Mouse (Mus musculus): Measurements from ENCODE around the gene Dnah2. TPM values are rescaled to one million over a fixed set of nuclear protein-coding genes. Genes with fewer than 3 reads are reported as not detected.
A peak's percentile ranks its signal among the peaks of the same experiment; 100 is the strongest.

Gene Dnah2
- polyA plus RNA-seq, 1 experiment: 0.14 TPM

DNA sequence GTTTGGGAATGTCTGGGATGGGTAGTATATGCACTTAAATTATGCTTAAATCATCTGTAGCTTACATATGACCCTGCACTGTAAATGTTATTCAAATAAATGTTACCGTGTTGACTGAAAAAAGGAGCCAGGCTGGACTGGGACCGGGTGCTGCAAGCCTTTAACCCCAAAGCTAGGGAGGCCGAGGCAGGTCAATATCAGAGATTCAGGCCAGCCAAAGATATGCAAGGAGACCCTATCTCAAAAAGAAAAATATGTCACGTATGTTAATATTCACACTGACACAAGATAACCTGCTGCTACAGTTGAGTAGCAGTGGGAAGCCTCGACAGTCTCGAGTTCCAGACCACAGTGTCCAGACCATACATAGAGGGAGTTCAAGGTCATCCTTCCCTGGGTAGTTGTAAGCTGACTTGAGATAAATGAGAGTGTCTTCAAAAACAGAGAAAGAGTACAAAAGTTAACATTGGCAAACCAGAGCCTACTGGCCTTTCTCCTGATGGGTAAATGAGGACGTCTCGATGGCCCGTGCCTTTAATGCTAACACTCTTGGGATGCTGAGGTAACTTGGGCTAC is 33.4 kb upstream of the Dnah2 start:
- H3K27me3 ChIP-seq (ENCODE audit: control insufficient read depth, insufficient read depth, insufficient read length): no peaks in the 10 kb centered on the region
- peaks cover 79% of the 10 kb centered on the region for H3K79me3 ChIP-seq (ENCODE audit: low read depth)
- no peak for TF ChIP-seq USF1 (IDR thresholded peaks at IDR 0.05; ENCODE audit: low read depth)
- H3ac ChIP-seq (ENCODE audit: control insufficient read depth, insufficient read length, low read depth): no peak overlapping the region
- peaks cover 89% of the 10 kb centered on the region for H3K79me2 ChIP-seq (ENCODE audit: control insufficient read depth, insufficient read depth)
- peaks cover 56% of the 10 kb centered on the region for H3K36me3 ChIP-seq (ENCODE audit: control insufficient read depth, insufficient read depth)
- H3K4me3 ChIP-seq (ENCODE audit: insufficient read depth, poor library complexity, severe bottlenecking): peak overlapping the region; percentile 98

DNA sequence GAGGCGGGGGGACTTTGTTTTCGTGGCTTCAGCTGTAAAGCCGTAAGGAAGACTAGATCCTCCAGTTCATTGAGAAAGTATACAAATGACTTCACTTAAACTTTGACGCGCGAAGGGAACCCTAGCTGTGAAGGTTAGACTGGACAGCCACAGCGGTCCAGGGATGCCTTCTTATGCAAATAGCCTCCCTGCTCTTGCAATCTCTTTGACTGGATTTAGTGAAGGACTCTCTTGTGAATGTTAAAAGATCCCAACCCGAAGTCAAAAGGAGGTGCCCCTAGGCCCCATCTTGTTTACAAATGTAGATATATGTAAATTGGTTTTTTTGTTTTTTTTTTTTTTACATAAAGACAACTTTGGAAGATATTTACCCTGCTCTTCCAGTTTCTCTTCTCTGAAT is 32.9 kb upstream of the Dnah2 start:
- peak overlapping the region; percentile 44 for H3ac ChIP-seq (ENCODE audit: control insufficient read depth, insufficient read length, low read depth)
- peaks cover 84% of the 10 kb centered on the region for H3K79me3 ChIP-seq (ENCODE audit: low read depth)
- H3K4me3 ChIP-seq (ENCODE audit: insufficient read depth, poor library complexity, severe bottlenecking): peak overlapping the region; percentile 98
- no peaks in the 10 kb centered on the region for H3K27me3 ChIP-seq (ENCODE audit: control insufficient read depth, insufficient read depth, insufficient read length)
- peaks cover 57% of the 10 kb centered on the region for H3K36me3 ChIP-seq (ENCODE audit: control insufficient read depth, insufficient read depth)
- TF ChIP-seq MYOD1 (IDR thresholded peaks at IDR 0.05; ENCODE audit: control insufficient read depth, insufficient read length, low read depth) (no peak), CEBPB (IDR thresholded peaks at IDR 0.05; ENCODE audit: low read depth) (no peak), FOSL1 (IDR thresholded peaks at IDR 0.05; ENCODE audit: insufficient read depth, low read length, poor library complexity, severe bottlenecking) (no peak), USF1 (IDR thresholded peaks at IDR 0.05; ENCODE audit: low read depth) (no peak), CTCF (IDR thresholded peaks at IDR 0.05; ENCODE audit: control insufficient read depth, insufficient read depth, insufficient read length) (no peak), MAX (IDR thresholded peaks at IDR 0.05) (no peak), MYOG (IDR thresholded peaks at IDR 0.05; ENCODE audit: control insufficient read depth, extremely low read depth, insufficient read length) (no peak)
- peaks cover 89% of the 10 kb centered on the region for H3K79me2 ChIP-seq (ENCODE audit: control insufficient read depth, insufficient read depth)

DNA sequence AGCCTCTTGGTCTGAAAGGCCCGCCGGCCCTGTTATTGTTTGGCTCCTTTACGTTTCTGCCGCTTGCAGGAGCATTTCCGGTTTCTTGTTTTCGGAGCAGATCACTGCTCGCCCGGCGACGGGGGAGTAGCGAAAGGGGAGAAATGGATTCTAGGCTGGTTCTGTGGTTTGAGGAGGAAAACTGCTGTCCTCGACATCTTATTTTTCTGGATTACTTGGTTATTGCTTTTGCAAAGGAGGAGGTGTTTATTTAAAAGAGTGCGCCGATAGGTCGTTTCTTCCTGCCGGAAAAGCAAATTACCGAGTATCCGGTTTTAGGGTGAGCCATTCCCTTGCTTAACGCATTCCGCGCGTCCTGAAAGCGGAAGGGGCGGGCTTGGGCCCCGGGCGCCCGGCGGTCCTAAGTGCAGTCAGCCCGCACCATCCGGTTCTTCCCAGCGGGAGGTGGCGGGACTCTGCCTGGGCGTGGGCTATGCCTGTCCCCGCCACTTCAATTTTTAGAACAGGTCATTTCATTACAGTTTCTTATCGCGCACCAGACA is 32.3 kb upstream of the Dnah2 start:
- Histone ChIP-seq H3K36me3 (ENCODE audit: control insufficient read depth, insufficient read depth) (peaks cover 51% of the 10 kb centered on the region), H3ac (ENCODE audit: control insufficient read depth, insufficient read length, low read depth) (peak overlapping the region; percentile 64), H3K4me3 (ENCODE audit: insufficient read depth, poor library complexity, severe bottlenecking) (peak overlapping the region; percentile 98), H3K79me3 (ENCODE audit: low read depth) (peaks cover 79% of the 10 kb centered on the region), H3K27me3 (ENCODE audit: control insufficient read depth, insufficient read depth, insufficient read length) (no peaks in the 10 kb centered on the region), H3K79me2 (ENCODE audit: control insufficient read depth, insufficient read depth) (peaks cover 89% of the 10 kb centered on the region)
- TF ChIP-seq MYOD1 (IDR thresholded peaks at IDR 0.05; ENCODE audit: control insufficient read depth, insufficient read length, low read depth) (no peak), CEBPB (IDR thresholded peaks at IDR 0.05; ENCODE audit: low read depth) (peak; percentile 30), USF1 (IDR thresholded peaks at IDR 0.05; ENCODE audit: low read depth) (no peak), MYOG (IDR thresholded peaks at IDR 0.05; ENCODE audit: control insufficient read depth, extremely low read depth, insufficient read length) (no peak), CTCF (IDR thresholded peaks at IDR 0.05; ENCODE audit: control insufficient read depth, insufficient read depth, insufficient read length) (no peak), FOSL1 (IDR thresholded peaks at IDR 0.05; ENCODE audit: insufficient read depth, low read length, poor library complexity, severe bottlenecking) (no peak), MAX (IDR thresholded peaks at IDR 0.05) (peak; percentile 17)

DNA sequence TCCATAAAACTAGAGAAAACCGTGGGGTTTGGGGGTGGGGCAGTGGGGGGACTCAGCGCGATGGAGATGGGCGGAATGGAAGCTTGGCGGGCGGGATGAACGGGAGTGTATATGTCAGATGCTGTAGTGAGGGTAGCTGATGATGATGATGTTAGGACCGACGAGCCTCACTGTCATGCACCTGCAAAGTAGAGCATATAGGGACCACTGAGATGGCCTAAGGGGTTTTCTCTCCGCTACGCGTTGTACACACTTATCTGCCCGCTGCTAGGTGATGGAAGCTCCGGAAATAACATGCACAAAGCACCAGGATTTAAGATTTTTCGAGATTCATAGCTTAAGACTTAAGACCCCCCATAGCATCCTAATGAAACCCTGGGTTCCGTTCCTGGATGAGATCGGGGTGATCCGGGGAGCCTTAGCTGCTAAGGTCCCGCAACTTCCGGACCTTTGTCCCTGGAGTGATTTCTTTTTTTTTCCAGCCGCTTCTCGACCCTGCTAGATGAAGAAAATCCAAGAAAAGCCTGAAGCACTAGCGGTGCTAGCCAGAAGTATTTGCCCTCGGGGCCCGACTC is 31.7 kb upstream of the Dnah2 start:
- TF ChIP-seq USF1 (IDR thresholded peaks at IDR 0.05; ENCODE audit: low read depth) (no peak), MAX (IDR thresholded peaks at IDR 0.05) (no peak), CEBPB (IDR thresholded peaks at IDR 0.05; ENCODE audit: low read depth) (no peak), CTCF (IDR thresholded peaks at IDR 0.05; ENCODE audit: control insufficient read depth, insufficient read depth, insufficient read length) (no peak), FOSL1 (IDR thresholded peaks at IDR 0.05; ENCODE audit: insufficient read depth, low read length, poor library complexity, severe bottlenecking) (no peak), MYOG (IDR thresholded peaks at IDR 0.05; ENCODE audit: control insufficient read depth, extremely low read depth, insufficient read length) (no peak), MYOD1 (IDR thresholded peaks at IDR 0.05; ENCODE audit: control insufficient read depth, insufficient read length, low read depth) (no peak)
- Histone ChIP-seq H3ac (ENCODE audit: control insufficient read depth, insufficient read length, low read depth) (peak overlapping the region; percentile 64), H3K79me2 (ENCODE audit: control insufficient read depth, insufficient read depth) (peaks cover 89% of the 10 kb centered on the region), H3K27me3 (ENCODE audit: control insufficient read depth, insufficient read depth, insufficient read length) (no peaks in the 10 kb centered on the region), H3K36me3 (ENCODE audit: control insufficient read depth, insufficient read depth) (peaks cover 50% of the 10 kb centered on the region), H3K4me3 (ENCODE audit: insufficient read depth, poor library complexity, severe bottlenecking) (peak overlapping the region; percentile 98), H3K79me3 (ENCODE audit: low read depth) (peaks cover 76% of the 10 kb centered on the region)

DNA sequence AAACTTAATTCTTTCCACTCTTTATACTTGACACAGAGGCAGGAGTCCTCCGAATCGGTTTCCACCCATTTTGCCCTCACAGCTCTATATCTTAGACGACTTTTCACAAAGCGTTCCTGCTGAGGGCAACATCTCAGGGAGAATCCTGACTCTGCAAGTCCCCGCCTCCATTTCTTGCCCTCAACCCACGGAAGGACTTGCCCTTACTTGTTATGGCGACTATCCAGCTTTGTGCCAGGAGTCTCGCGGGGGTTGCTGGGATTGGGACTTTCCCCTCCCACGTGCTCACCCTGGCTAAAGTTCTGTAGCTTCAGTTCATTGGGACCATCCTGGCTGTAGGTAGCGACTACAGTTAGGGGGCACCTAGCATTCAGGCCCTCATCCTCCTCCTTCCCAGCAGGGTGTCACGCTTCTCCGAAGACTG is 31.2 kb upstream of the Dnah2 start, which contains the start of the genes Wrap53 and Trp53:
Gene Wrap53, minus strand, starts transcription at position 165 of the 424 bp plus-strand sequence.
Gene Trp53, plus strand, starts transcription at position 269 of the 424 bp plus-strand sequence.
- H3K79me3 ChIP-seq (ENCODE audit: low read depth): peaks cover 76% of the 10 kb centered on the region
- peaks cover 50% of the 10 kb centered on the region for H3K36me3 ChIP-seq (ENCODE audit: control insufficient read depth, insufficient read depth)
- peak within 1 kb of the TSS; percentile 98 for H3K4me3 ChIP-seq (ENCODE audit: insufficient read depth, poor library complexity, severe bottlenecking)
- H3K27me3 ChIP-seq (ENCODE audit: control insufficient read depth, insufficient read depth, insufficient read length): no peaks in the 10 kb centered on the region
- peaks cover 89% of the 10 kb centered on the region for H3K79me2 ChIP-seq (ENCODE audit: control insufficient read depth, insufficient read depth)
- H3ac ChIP-seq (ENCODE audit: control insufficient read depth, insufficient read length, low read depth): peak within 1 kb of the TSS; percentile 64
- peak; percentile 89 for TF ChIP-seq USF1 (IDR thresholded peaks at IDR 0.05; ENCODE audit: low read depth)
- TF ChIP-seq MAX (IDR thresholded peaks at IDR 0.05): peak; percentile 100
- TF ChIP-seq CTCF (IDR thresholded peaks at IDR 0.05; ENCODE audit: control insufficient read depth, insufficient read depth, insufficient read length): no peak

Data from C2C12 (cell line).